Mouse (Mus musculus) forebrain, embryonic 15.5 days (tissue): Measurements from ENCODE around the gene Jmjd1c. TPM values are rescaled to one million over a fixed set of nuclear protein-coding genes. Genes with fewer than 3 reads are reported as not detected.
A peak's percentile ranks its signal among the peaks of the same experiment; 100 is the strongest.

Source experiments
- ATAC-seq: fragments of 200-750 bp; cut with Nextera tagmentation; replicated peaks from 2 replicates; pipeline ENCODE4 v1.8.0; 2017; ENCODE audit warnings: mild to moderate bottlenecking, moderate TSS enrichment, moderate library complexity
- H3K27ac ChIP-seq: fragments of 300-500 bp; sonication (generic); replicated peaks from 2 replicates; pipeline ENCODE4 v1.5.1; 2015; ENCODE audit warnings: mild to moderate bottlenecking, inconsistent platforms
- H3K27me3 ChIP-seq: fragments of 300-500 bp; sonication (generic); 2 replicates; pipeline ENCODE4 v1.6.1; 2015; ENCODE audit warnings: inconsistent platforms
- H3K36me3 ChIP-seq: fragments of 300-500 bp; sonication (generic); 2 replicates; pipeline ENCODE4 v1.6.1; 2015; ENCODE audit warnings: mild to moderate bottlenecking, inconsistent platforms
- H3K4me1 ChIP-seq: fragments of 300-500 bp; sonication (generic); 2 replicates; pipeline ENCODE4 v1.6.1; 2015; ENCODE audit warnings: inconsistent platforms
- H3K4me2 ChIP-seq: fragments of 300-500 bp; sonication (generic); replicated peaks from 2 replicates; pipeline ENCODE4 v1.6.1; 2015; ENCODE audit warnings: mild to moderate bottlenecking, inconsistent platforms
- H3K4me3 ChIP-seq: fragments of 300-500 bp; sonication (generic); 2 replicates; pipeline ENCODE4 v1.5.1; 2015; ENCODE audit warnings: mild to moderate bottlenecking, inconsistent platforms
- H3K9ac ChIP-seq: fragments of 300-500 bp; sonication (generic); replicated peaks from 2 replicates; pipeline ENCODE4 v1.6.1; 2015; ENCODE audit warnings: mild to moderate bottlenecking, inconsistent platforms
- H3K9me3 ChIP-seq: fragments of 300-500 bp; sonication (generic); 2 replicates; pipeline ENCODE4 v1.6.1; 2016; ENCODE audit warnings: inconsistent platforms
- WGBS: fragments of 180-500 bp; shearing (Covaris S2); methylation state at CpG from one replicate; pipeline ENCODE4 v1.1.7; 2015; ENCODE audit warnings: mixed read lengths; 5-methylcytosine and 5-hydroxymethylcytosine counted together
- polyA plus RNA-seq: library from polyadenylated mRNA; unstranded; fragments of >200 nt; fragmentation: Nextera tagmentation; extraction: Ambion mirVana; gene quantifications from 2 replicates; pipeline ENCODE4 v1.2.1, GENCODE M21; 2015

Jmjd1c gene
- polyA plus RNA-seq, 1 experiment from 2014 or later: 64.1 TPM

DNA sequence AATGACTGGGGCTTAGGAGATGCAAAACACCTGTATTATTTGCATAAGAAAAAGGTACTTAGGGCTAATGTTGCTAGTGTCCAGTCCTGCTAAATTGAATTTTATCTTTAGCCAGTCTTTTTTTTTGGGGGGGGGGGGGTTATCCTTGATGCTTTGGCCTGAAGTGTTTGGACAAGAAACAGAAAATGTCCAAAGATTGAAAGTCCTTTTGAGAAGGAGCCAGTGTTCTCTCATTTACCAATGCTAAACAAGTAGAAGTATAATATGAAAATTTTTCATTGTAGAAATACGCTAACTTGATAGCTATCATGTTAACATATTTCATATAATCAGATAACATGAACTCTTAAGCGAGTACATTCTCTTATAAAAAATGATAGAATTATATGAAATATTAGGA is 92.0 kb downstream of the Jmjd1c start:
- H3K27me3 ChIP-seq: no peaks in the 10 kb centered on the region
- peak overlapping the region; percentile 52 for H3K4me2 ChIP-seq
- WGBS: 93% methylated on average over 2 of the region's 2 CpGs
- H3K9ac ChIP-seq: peak overlapping the region; percentile 25; the same call in 1 of the 2 replicates
- no peak overlapping the region for H3K27ac ChIP-seq
- ATAC-seq: no peak
- H3K9me3 ChIP-seq: no peaks in the 10 kb centered on the region
- H3K4me1 ChIP-seq: peaks cover 29% of the 10 kb centered on the region
- no peaks in the 10 kb centered on the region for H3K36me3 ChIP-seq
- peak overlapping the region; percentile 49; the same call in 1 of the 2 replicates for H3K4me3 ChIP-seq

DNA sequence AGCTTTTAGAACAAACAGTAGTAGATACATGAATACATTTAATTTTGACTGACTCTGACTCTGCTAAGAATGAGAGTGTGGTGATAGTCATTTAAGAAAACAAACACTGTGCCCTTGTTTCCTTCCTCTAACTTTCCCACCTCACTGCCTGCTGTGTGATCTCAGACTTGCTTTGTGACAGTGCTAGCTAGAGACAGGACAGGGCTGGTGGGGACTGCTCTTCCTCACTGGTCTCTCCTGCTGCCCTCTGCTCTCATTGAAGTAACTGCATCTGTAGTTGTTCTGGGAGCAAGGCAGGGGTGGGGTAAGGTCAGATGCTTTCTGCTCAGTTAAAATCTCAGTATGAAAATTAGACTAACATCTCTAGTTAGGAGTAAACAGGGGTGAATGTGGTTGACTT is 93.1 kb downstream of the Jmjd1c start:
- no peak overlapping the region for H3K27ac ChIP-seq
- no peak for ATAC-seq
- H3K27me3 ChIP-seq: no peaks in the 10 kb centered on the region
- H3K4me3 ChIP-seq: no peak overlapping the region
- no peaks in the 10 kb centered on the region for H3K36me3 ChIP-seq
- H3K4me1 ChIP-seq: peaks cover 29% of the 10 kb centered on the region
- no peaks in the 10 kb centered on the region for H3K9me3 ChIP-seq
- no peak overlapping the region; the same call in 1 of the 2 replicates for H3K4me2 ChIP-seq
- no peak overlapping the region for H3K9ac ChIP-seq

DNA sequence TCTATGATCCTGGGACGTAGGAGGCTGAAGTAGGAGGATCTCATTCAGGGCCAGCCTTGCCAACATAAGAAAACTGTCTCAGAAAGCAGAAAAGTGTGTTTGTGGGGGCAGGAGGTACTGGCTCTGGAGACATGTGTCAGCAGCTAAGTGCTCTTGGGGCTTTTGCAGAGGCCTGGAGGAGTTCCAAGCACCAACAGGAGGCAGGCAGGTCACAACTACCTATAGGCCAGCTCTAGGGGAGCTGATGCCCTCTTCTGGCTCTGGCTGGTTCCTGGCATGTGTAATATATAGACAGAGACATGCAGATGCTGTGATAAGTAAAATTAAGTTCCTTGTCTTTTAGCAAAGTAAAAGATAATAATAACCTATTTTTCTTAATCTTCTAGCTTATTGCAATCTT is 94.3 kb downstream of the Jmjd1c start:
- H3K36me3 ChIP-seq: no peaks in the 10 kb centered on the region
- no peak overlapping the region for H3K4me3 ChIP-seq
- ATAC-seq: no peak
- H3K4me2 ChIP-seq: no peak overlapping the region
- no peak overlapping the region for H3K27ac ChIP-seq
- H3K9ac ChIP-seq: no peak overlapping the region
- no peaks in the 10 kb centered on the region for H3K9me3 ChIP-seq
- 76% methylated on average over 1 of the region's 1 CpGs for WGBS
- peaks cover 29% of the 10 kb centered on the region for H3K4me1 ChIP-seq
- H3K27me3 ChIP-seq: no peaks in the 10 kb centered on the region

DNA sequence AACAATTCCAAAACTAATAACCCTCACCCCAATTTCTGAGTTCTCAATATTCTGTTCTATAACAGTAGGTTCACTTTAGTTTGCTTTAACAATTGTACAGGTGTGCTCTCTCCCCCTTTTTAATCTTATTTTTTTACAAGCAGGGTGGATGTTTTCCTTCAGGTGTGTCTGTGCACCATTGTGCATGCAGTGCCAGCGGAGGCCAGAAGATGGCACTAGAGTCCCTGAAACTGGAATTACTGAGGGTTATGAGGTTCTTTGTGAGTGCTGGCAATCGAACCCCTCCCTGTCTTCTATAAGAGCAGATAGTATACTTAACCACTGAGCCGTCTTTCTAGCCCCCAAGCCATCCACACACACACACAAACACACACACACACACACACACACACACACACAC is 96.4 kb downstream of the Jmjd1c start:
- no peak overlapping the region for H3K27ac ChIP-seq
- no peaks in the 10 kb centered on the region for H3K27me3 ChIP-seq
- 95% methylated on average over 3 of the region's 3 CpGs for WGBS
- H3K4me1 ChIP-seq: peaks cover 29% of the 10 kb centered on the region
- H3K9me3 ChIP-seq: no peaks in the 10 kb centered on the region
- no peaks in the 10 kb centered on the region for H3K36me3 ChIP-seq
- no peak overlapping the region for H3K9ac ChIP-seq
- ATAC-seq: no peak
- H3K4me3 ChIP-seq: no peak overlapping the region
- H3K4me2 ChIP-seq: no peak overlapping the region

DNA sequence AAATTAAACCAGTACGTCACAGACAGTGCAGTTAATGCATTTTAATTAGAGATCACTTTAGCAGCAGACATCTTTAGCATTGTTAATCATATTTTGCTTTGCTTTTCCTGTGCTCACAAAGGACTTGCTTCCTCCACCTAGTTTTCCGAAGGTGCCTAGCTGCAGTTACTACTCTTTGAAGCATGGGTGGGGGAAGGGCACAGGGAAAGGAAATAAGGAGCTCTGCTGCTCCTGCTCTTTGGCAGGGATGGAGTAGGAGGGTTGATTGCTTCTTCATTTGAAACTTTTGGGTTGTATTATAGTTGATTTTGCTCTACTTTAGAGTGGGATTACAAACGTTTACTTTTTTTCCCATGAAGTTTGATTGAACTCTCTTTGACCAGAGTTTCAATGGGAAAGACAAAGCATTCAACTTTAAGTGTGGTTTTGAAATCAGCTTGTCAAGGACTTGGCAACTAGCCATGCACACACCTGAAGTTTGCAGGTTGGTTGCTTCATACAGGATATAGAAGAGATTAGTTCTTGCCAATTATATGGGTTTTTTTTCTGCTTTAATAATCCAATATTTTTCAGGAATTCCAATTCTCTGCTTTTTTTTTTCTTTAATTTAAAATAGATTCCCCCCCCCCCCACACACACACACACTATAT is 97.2 kb downstream of the Jmjd1c start:
- ATAC-seq: 0 out of 2 replicates have a peak, but pooled peaks have one; percentile 38
- Histone ChIP-seq H3K36me3 (no peaks in the 10 kb centered on the region), H3K27me3 (no peaks in the 10 kb centered on the region), H3K9ac (no peak overlapping the region), H3K4me3 (no peak overlapping the region), H3K9me3 (no peaks in the 10 kb centered on the region), H3K27ac (no peak overlapping the region), H3K4me1 (peaks cover 26% of the 10 kb centered on the region), H3K4me2 (no peak overlapping the region)
- WGBS: 52% methylated on average over 3 of the region's 3 CpGs

DNA sequence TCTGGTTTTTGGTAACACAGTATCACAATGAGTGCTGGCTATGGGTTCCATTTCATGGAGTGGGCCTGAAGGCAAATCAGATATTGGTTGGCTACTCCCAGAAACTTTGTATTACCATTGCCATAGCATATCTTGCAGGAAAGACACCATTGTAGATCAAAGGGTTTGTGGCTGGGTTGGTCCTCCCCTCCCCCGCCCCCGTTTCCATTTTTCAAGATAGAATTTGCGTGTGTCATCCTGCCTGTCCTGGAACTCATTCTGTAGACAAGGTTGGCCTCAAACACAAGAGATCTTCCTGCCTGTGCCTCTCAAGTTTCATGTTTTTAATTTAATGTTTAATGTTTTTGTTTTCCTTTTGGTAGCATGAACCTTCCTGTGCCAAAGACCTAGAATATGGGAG is 98.1 kb downstream of the Jmjd1c start:
- no peak overlapping the region for H3K27ac ChIP-seq
- no peak overlapping the region for H3K9ac ChIP-seq
- no peaks in the 10 kb centered on the region for H3K27me3 ChIP-seq
- no peaks in the 10 kb centered on the region for H3K9me3 ChIP-seq
- no peak overlapping the region for H3K4me2 ChIP-seq
- H3K4me3 ChIP-seq: no peak overlapping the region
- no peak for ATAC-seq
- 95% methylated on average over 3 of the region's 3 CpGs for WGBS
- peaks cover 22% of the 10 kb centered on the region for H3K4me1 ChIP-seq
- no peaks in the 10 kb centered on the region for H3K36me3 ChIP-seq

DNA sequence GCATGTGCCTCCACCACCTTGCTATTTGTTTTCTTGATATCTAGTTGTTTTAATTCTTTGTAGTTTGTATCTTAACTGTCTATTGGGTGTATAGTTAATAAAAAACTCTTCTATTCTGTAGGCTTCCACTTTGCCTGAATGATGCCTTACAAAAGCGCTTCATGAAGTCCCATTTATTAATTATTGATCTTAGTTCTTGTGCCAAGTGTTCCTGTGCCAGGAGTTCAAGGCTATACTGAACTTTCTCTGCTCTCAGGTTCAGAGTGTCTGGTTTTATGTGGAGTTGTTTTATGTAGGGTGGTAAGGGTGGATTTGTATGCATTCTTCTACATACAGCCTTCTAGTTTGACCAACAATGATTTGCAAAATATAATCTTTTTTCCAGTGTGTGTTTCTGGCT is 99.7 kb downstream of the Jmjd1c start:
- H3K4me2 ChIP-seq: no peak overlapping the region
- no peaks in the 10 kb centered on the region for H3K27me3 ChIP-seq
- no peaks in the 10 kb centered on the region for H3K9me3 ChIP-seq
- no peak overlapping the region for H3K27ac ChIP-seq
- ATAC-seq: no peak
- H3K4me3 ChIP-seq: no peak overlapping the region
- H3K4me1 ChIP-seq: peaks cover 13% of the 10 kb centered on the region
- no peak overlapping the region for H3K9ac ChIP-seq
- WGBS: 98% methylated on average over 1 of the region's 1 CpGs
- H3K36me3 ChIP-seq: no peaks in the 10 kb centered on the region

DNA sequence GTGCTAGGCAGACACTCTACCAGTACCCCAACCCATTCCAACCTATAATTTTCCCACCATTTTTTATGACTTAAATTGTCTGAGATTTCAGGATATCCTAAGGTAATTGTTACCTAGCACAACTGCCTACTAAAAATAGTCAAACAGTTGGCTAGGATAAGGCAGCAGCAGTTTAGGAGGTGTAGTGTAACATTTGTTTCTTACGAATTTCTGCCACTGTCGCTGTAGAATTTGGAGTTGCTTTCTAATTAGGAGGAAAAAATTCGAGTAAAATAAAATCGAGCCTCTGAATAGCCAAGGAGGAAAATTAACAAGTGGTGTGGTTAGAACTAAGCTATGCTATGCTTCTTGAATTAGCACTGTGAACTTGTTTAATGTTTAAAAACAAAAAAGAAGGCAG is 101.3 kb downstream of the Jmjd1c start:
- Histone ChIP-seq H3K9ac (no peak overlapping the region), H3K36me3 (no peaks in the 10 kb centered on the region), H3K4me1 (peaks cover 19% of the 10 kb centered on the region), H3K27ac (no peak overlapping the region), H3K4me2 (no peak overlapping the region), H3K4me3 (no peak overlapping the region), H3K9me3 (no peaks in the 10 kb centered on the region), H3K27me3 (no peaks in the 10 kb centered on the region)
- ATAC-seq: no peak
- WGBS: 66% methylated on average over 4 of the region's 4 CpGs

DNA sequence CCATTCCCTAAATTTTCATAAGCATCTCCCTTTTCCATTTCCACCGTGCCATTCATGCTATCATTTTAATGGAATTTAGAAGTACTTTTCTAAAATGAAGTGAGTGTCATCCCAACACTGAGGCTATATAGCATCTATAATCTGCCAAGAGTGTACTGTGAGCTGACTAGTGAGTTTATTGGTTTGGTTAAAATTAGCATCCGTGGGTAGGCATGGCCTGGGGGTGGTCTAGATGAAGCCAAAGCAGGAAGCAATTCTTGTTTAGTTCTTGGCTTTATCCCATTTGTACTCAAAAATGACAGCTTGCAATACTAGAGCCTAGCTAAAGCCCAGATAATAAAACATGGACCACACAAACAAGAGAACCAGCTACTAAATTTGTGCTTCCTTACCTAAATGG is 101.9 kb downstream of the Jmjd1c start:
- H3K9me3 ChIP-seq: no peaks in the 10 kb centered on the region
- no peak overlapping the region for H3K27ac ChIP-seq
- H3K4me1 ChIP-seq: peaks cover 19% of the 10 kb centered on the region
- H3K9ac ChIP-seq: no peak overlapping the region
- H3K27me3 ChIP-seq: no peaks in the 10 kb centered on the region
- no peak overlapping the region for H3K4me2 ChIP-seq
- H3K4me3 ChIP-seq: no peak overlapping the region
- WGBS: 72% methylated on average over 2 of the region's 2 CpGs
- no peak for ATAC-seq
- no peaks in the 10 kb centered on the region for H3K36me3 ChIP-seq

DNA sequence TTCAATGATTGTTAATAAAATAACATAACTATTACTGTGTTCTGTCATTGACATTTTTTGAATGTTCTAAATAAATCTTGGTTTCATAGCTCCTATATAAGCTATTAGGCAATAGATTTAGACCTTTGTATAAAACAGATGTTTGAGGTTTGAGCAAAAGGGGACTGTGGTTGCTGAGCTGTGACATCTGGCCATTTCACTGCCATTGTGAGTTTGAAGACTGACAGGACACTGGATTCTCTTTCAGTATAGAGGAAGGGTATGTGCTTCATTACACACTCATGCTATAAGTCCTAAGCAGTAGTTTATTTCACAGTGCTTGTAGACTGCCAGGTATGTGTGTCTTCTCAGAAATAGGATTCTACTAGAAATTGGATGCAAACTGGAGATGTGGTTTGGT is 105.8 kb downstream of the Jmjd1c start:
- ATAC-seq: no peak
- no peaks in the 10 kb centered on the region for H3K36me3 ChIP-seq
- H3K4me2 ChIP-seq: no peak overlapping the region
- no peaks in the 10 kb centered on the region for H3K27me3 ChIP-seq
- H3K4me3 ChIP-seq: no peak overlapping the region
- no peak overlapping the region for H3K9ac ChIP-seq
- peaks cover 16% of the 10 kb centered on the region for H3K4me1 ChIP-seq
- no peaks in the 10 kb centered on the region for H3K9me3 ChIP-seq
- no peak overlapping the region for H3K27ac ChIP-seq

DNA sequence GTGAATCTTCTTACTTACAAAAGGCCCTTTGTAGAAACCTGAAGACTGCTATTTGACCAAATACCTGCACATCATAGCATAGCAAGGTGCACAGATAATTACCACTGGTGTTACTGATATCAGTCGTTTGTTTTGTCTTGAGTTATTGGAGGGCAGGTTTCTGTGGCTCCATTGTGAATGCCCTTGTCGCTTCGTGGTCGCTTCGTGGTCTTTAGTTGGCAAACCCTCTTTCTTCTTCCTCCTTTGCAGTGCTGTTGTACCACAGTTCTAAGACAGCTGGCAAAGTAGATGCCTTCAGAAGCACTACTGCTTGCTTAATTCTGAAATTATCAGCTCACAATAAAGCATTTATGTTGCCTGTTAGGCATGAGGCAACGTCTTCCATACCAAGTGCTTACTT is 106.5 kb downstream of the Jmjd1c start:
- no peak overlapping the region for H3K9ac ChIP-seq
- H3K4me2 ChIP-seq: no peak overlapping the region
- H3K36me3 ChIP-seq: no peaks in the 10 kb centered on the region
- 84% methylated on average over 6 of the region's 6 CpGs for WGBS
- H3K27ac ChIP-seq: no peak overlapping the region
- no peaks in the 10 kb centered on the region for H3K27me3 ChIP-seq
- ATAC-seq: no peak
- no peaks in the 10 kb centered on the region for H3K9me3 ChIP-seq
- no peak overlapping the region for H3K4me3 ChIP-seq
- H3K4me1 ChIP-seq: peaks cover 10% of the 10 kb centered on the region

DNA sequence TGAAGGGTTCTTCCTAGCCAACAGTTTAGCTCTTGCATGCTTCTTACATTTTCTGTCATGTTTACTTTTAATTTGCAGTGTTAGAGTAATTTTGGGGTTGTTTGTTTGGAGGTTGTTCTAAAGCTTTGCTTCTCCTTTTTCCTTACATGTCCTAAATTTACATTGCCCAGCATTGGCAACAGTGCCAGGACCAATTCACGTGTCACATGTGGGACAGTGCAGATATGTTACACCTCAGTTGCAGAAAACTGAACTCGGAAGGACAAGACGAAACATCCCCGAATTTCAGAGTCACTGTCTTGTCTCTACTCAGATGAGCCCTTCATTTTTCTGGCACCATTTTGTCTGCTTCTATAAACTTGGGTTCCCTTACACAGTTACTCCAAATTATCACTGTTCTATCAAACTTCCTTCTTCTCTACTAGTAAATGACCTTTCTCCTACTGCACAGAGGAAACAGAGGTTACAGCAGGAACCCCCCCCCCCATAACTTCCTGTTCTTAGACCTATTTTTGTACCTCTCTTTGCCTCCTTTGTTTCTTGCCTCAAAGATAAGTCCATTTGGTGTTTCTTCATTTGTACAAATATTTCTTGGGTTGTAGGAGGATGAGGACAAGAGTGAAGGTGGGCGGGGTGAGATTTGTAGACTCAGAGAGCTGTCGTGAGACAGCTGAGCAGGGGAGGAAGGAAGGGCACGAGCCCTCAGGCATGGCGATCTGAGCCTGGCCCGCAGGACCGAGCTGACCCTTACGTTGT is 108.9 kb downstream of the Jmjd1c start:
- ATAC-seq: no peak
- WGBS: 91% methylated on average over 11 of the region's 11 CpGs

DNA sequence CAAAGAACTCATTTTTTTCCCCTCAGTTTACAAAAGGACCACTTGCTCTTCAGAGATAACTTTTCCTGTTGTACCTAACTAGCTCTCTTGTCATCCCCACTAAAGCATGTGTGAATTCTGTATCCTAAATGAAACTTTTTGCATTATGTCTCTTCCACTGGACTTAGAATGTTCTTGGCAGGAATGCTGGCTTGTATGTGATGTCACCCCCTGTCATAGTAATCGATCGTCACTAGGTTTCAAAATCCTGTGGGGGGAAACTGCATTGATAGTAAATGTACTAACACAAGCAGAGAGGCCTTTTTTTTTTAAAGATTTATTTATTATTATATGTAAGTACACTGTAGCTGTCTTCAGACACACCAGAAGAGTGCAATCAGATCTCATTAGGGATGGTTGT is 112.0 kb downstream of the Jmjd1c start:
- H3K4me1 ChIP-seq: no peaks in the 10 kb centered on the region
- H3K27me3 ChIP-seq: no peaks in the 10 kb centered on the region
- no peak overlapping the region for H3K4me2 ChIP-seq
- no peak overlapping the region for H3K27ac ChIP-seq
- H3K9me3 ChIP-seq: no peaks in the 10 kb centered on the region
- no peak overlapping the region for H3K4me3 ChIP-seq
- H3K9ac ChIP-seq: no peak overlapping the region
- H3K36me3 ChIP-seq: no peaks in the 10 kb centered on the region
- no peak for ATAC-seq
- WGBS: 62% methylated on average over 2 of the region's 2 CpGs

More for the DNA sequence above, 108.9 kb downstream of the Jmjd1c start:
- no peak overlapping the region for H3K27ac ChIP-seq
- no peak overlapping the region for H3K4me2 ChIP-seq
- H3K4me3 ChIP-seq: no peak overlapping the region
- peaks cover 6% of the 10 kb centered on the region for H3K4me1 ChIP-seq
- H3K27me3 ChIP-seq: no peaks in the 10 kb centered on the region
- no peak overlapping the region for H3K9ac ChIP-seq
- H3K36me3 ChIP-seq: no peaks in the 10 kb centered on the region
- no peaks in the 10 kb centered on the region for H3K9me3 ChIP-seq
